Mouse (Mus musculus): ENCODE data around the gene Nmnat3. TPM values are rescaled to one million over a fixed set of nuclear protein-coding genes. Genes with fewer than 3 reads are reported as not detected.

The Nmnat3 gene
- total RNA-seq (2023), result 1 to 10 TPM; 3.8 to 4.6 TPM

GRCm38 (mm10) chr9:98287135-98287534 is at the start of gene Nmnat3:
Gene Nmnat3, plus strand, starts transcription at chr9:98287435.

DNA sequence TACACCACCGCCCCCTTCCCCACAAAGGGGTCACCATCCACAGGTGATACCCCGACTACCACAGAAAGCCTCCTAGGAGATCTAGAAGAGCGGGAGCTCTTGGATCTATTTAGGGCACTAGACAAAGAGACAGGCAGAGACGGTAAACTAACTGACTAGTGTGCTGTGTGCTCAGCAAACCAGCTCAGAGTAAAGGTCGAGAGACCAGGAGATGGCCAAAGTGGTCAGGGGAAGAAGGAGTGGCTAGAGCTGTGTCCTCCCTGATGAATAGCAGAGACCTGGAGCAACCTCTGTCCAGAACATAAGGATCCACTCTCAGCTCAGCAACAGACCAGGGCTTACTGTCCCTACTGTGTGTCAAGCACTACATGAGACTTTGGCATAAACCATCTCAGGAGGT is 135.4 kb downstream of the Nmnat3 start, which contains the start of gene Rbp1:
Rbp1 (plus strand) TSS at position 306 of the 400 bp plus-strand sequence.

Other genes starting within 250 kb of the Nmnat3 start
- not detected for gene Rbp1, start 135.5 kb downstream of the Nmnat3 start, total RNA-seq (2023)
- gene Rbp2, start 198.7 kb downstream of the Nmnat3 start, total RNA-seq (2023), result not detected

All from monocyte, adult 59 days (primary cell).